Mouse (Mus musculus) forebrain, embryonic 14.5 days (tissue): ENCODE results near the gene Usp40. TPM values are rescaled to one million over a fixed set of nuclear protein-coding genes. Genes with fewer than 3 reads are reported as not detected.

ENCODE experiments used
- ATAC-seq: fragments of 200-750 bp; cut with Nextera tagmentation; 2 replicates; pipeline ENCODE4 v1.8.0; 2017; ENCODE audit warnings: mild to moderate bottlenecking, moderate library complexity
- DNase-seq: peaks from one replicate; pipeline ENCODE4 v3.0.0-alpha.2; 2015; ENCODE audit warnings: low spot score
- H3K27ac ChIP-seq: fragments of 300-500 bp; sonication (generic); 2 replicates; pipeline ENCODE4 v1.5.1; 2014; ENCODE audit warnings: low read depth, mild to moderate bottlenecking, control low read depth, low read length, moderate library complexity
- H3K27me3 ChIP-seq: fragments of 300-500 bp; sonication (generic); replicated peaks from 2 replicates; pipeline ENCODE4 v1.6.1; 2014; ENCODE audit warnings: low read length, control low read depth, mixed read lengths; ENCODE audit not compliant: control insufficient read depth, insufficient read depth
- H3K36me3 ChIP-seq: fragments of 300-500 bp; sonication (generic); 2 replicates; pipeline ENCODE4 v1.6.1; 2014; ENCODE audit warnings: low read length, control low read depth; ENCODE audit not compliant: control insufficient read depth, insufficient read depth
- H3K4me1 ChIP-seq: fragments of 300-500 bp; sonication (generic); 2 replicates; pipeline ENCODE4 v1.6.1; 2014; ENCODE audit warnings: antibody characterized with exemption, low read length, control low read depth; ENCODE audit not compliant: control insufficient read depth, insufficient read depth
- H3K4me2 ChIP-seq: fragments of 300-500 bp; sonication (generic); 2 replicates; pipeline ENCODE4 v1.6.1; 2014; ENCODE audit warnings: mild to moderate bottlenecking, control low read depth, low read length
- H3K4me3 ChIP-seq: fragments of 300-500 bp; sonication (generic); 2 replicates; pipeline ENCODE4 v1.5.1; 2014; ENCODE audit warnings: low read depth, low read length, control low read depth
- H3K9ac ChIP-seq: fragments of 300-500 bp; sonication (generic); 2 replicates; pipeline ENCODE4 v1.6.1; 2014; ENCODE audit warnings: mild to moderate bottlenecking, low read length, control low read depth, moderate library complexity
- H3K9me3 ChIP-seq: fragments of 300-500 bp; sonication (generic); replicated peaks from 2 replicates; pipeline ENCODE4 v1.6.1; 2016; ENCODE audit warnings: low read length, control low read depth, mixed read lengths; ENCODE audit not compliant: control insufficient read depth
- WGBS: fragments of 180-500 bp; shearing (Covaris S2); extraction: QIAGEN DNeasy Blood & Tissue Kit; methylation state at CpG from one replicate; pipeline ENCODE4 v1.1.7; 2014; 5-methylcytosine and 5-hydroxymethylcytosine counted together
- microRNA-seq: library from miRNA; unstranded; fragments of <30 nt; microRNA quantifications from one replicate; pipeline ENCODE4, GENCODE M21; 2016
- polyA plus RNA-seq: library from polyadenylated mRNA; unstranded; fragments of >200 nt; fragmentation: Nextera tagmentation; extraction: Ambion mirVana; gene quantifications from 2 replicates; pipeline ENCODE4 v1.2.1, GENCODE M21; 2014

The Usp40 gene
- polyA plus RNA-seq, 1 experiment from 2014 or later: 16.4 TPM

- Histone ChIP-seq H3K9me3 (no peaks in the 10 kb centered on the region), H3K36me3 (no peaks in the 10 kb centered on the region), H3K4me2 (no peak overlapping the region), H3K4me1 (no peaks in the 10 kb centered on the region), H3K27ac (no peak overlapping the region), H3K27me3 (no peaks in the 10 kb centered on the region), H3K9ac (no peak overlapping the region), H3K4me3 (no peak overlapping the region)
- no peak for ATAC-seq
- DNase-seq: no peak
- WGBS: 95% methylated on average over 2 of the region's 2 CpGs
These were observed 111.4 kb downstream of the Usp40 start for GRCm38 (mm10) chr1:87896921-87897320.

Small RNA genes within 50 kb of the gene (microRNA-seq; reads per million reads assigned to microRNA genes)
- gene Gm25198: not detected

Other genes starting within 250 kb of the Usp40 start
- 1.0 and 1.1 TPM in 2 replicates for gene Sag, start 204.9 kb downstream of the Usp40 start, polyA plus RNA-seq
- gene Dgkd, start 155.3 kb downstream of the Usp40 start, polyA plus RNA-seq: 31.7 and 49.8 TPM in 2 replicates
- not detected in 2 replicates for gene Ugt1a10, start 46.8 kb upstream of the Usp40 start, polyA plus RNA-seq
- not detected in 2 replicates for gene Ugt1a9, start 62.2 kb upstream of the Usp40 start, polyA plus RNA-seq
- not detected in 2 replicates for gene Ugt1a8, start 79.3 kb upstream of the Usp40 start, polyA plus RNA-seq
- gene Ugt1a7c, start 86.5 kb upstream of the Usp40 start, polyA plus RNA-seq: 0.36 and 1.3 TPM in 2 replicates
- 2.0 and 2.3 TPM in 2 replicates for gene Ugt1a6b, start 94.7 kb upstream of the Usp40 start, polyA plus RNA-seq
- gene Ugt1a6a, start 126.3 kb upstream of the Usp40 start, polyA plus RNA-seq: 2.3 and 3.6 TPM in 2 replicates
- gene Ugt1a5, start 157.5 kb upstream of the Usp40 start, polyA plus RNA-seq: not detected in 2 replicates
- gene Ugt1a2, start 192.1 kb upstream of the Usp40 start, polyA plus RNA-seq: not detected in 2 replicates
- 11.8 and 14.4 TPM in 2 replicates for gene Dnajb3, start 197.2 kb upstream of the Usp40 start, polyA plus RNA-seq
- not detected in 2 replicates for gene Ugt1a1, start 203.4 kb upstream of the Usp40 start, polyA plus RNA-seq
- 1.3 and 1.7 TPM in 2 replicates for gene Mroh2a, start 218.4 kb upstream of the Usp40 start, polyA plus RNA-seq